Mouse (Mus musculus): ENCODE results near the gene Lrrc45.
"Not testable (repeated sequence)": the region's sequence is repeated elsewhere in the genome, so short reads cannot be mapped to it uniquely, and the experiment has no call there.

The Lrrc45 gene

GRCm38 (mm10) chr11:120767023-120767422 is 53.3 kb downstream of the Lrrc45 start:
- DNase-seq (ENCODE audit: low spot score in 2 of 2), result not testable (repeated sequence)

GRCm38 (mm10) chr11:120768206-120768605 is 54.5 kb downstream of the Lrrc45 start:
- DNase-seq (ENCODE audit: low spot score in 2 of 2), result no peak

Measured in spleen, postnatal 4 days (tissue).